Mouse (Mus musculus): ENCODE results near the gene Adam33.

Adam33 gene

GRCm38 (mm10) chr2:131026941-131027340 lies 36.7 kb downstream of the Adam33 start:
- DNase-seq (ENCODE audit: low spot score): no peak

GRCm38 (mm10) chr2:131025230-131025629 lies 38.4 kb downstream of the Adam33 start:
- no peak for DNase-seq (ENCODE audit: low spot score)

- no peak for DNase-seq (ENCODE audit: low spot score)
These were observed 53.0 kb downstream of the Adam33 start for GRCm38 (mm10) chr2:131010566-131010965.

- no peak for DNase-seq (ENCODE audit: low spot score)
These were observed 54.5 kb downstream of the Adam33 start for GRCm38 (mm10) chr2:131009123-131009522.

Data from testis, postnatal 14 days (tissue).